Mouse (Mus musculus) ovary, postnatal 10 days (tissue): ENCODE data around the gene Bcar3.

Source experiments
- DNase-seq: peaks from one replicate; pipeline ENCODE4 v3.0.0; 2022; ENCODE audit warnings: low spot score

Bcar3 gene

GRCm38 (mm10) chr3:122292300-122293222, 1.4 kb upstream of the Bcar3 start:
- DNase-seq = peak; percentile 99

GRCm38 (mm10) chr3:122293223-122293953, 548 bp upstream of the Bcar3 start:
- DNase-seq = no peak

GRCm38 (mm10) chr3:122295511-122295910, 1.6 kb downstream of the Bcar3 start:
- DNase-seq = no peak

- DNase-seq = no peak
Measured at GRCm38 (mm10) chr3:122296979-122297378, 3.0 kb downstream of the Bcar3 start.

- DNase-seq = no peak
Measured at GRCm38 (mm10) chr3:122300983-122301919, 7.3 kb downstream of the Bcar3 start.

- DNase-seq = no peak
Measured at GRCm38 (mm10) chr3:122304560-122304959, 10.6 kb downstream of the Bcar3 start.

GRCm38 (mm10) chr3:122307894-122308671, 14.1 kb downstream of the Bcar3 start:
- DNase-seq = no peak

GRCm38 (mm10) chr3:122308981-122309380, 15.0 kb downstream of the Bcar3 start:
- no peak for DNase-seq

GRCm38 (mm10) chr3:122312078-122312477, 18.1 kb downstream of the Bcar3 start:
- DNase-seq = peak; percentile 83

GRCm38 (mm10) chr3:122312936-122313629, 19.1 kb downstream of the Bcar3 start:
- DNase-seq = no peak

GRCm38 (mm10) chr3:122313936-122314335, 20.0 kb downstream of the Bcar3 start:
- no peak for DNase-seq

- DNase-seq = no peak
Measured at GRCm38 (mm10) chr3:122316621-122317020, 22.7 kb downstream of the Bcar3 start.

GRCm38 (mm10) chr3:122317339-122317738, 23.4 kb downstream of the Bcar3 start:
- no peak for DNase-seq

GRCm38 (mm10) chr3:122322226-122322625, 28.3 kb downstream of the Bcar3 start:
- no peak for DNase-seq

GRCm38 (mm10) chr3:122323841-122324240, 29.9 kb downstream of the Bcar3 start:
- no peak for DNase-seq

GRCm38 (mm10) chr3:122324528-122324927, 30.6 kb downstream of the Bcar3 start:
- no peak for DNase-seq

- no peak for DNase-seq
Measured at GRCm38 (mm10) chr3:122330484-122330883, 36.5 kb downstream of the Bcar3 start.

GRCm38 (mm10) chr3:122333493-122333892, 39.6 kb downstream of the Bcar3 start:
- DNase-seq = no peak

GRCm38 (mm10) chr3:122333902-122334301, 40.0 kb downstream of the Bcar3 start:
- DNase-seq = no peak

- no peak for DNase-seq
Measured at GRCm38 (mm10) chr3:122334375-122334774, 40.4 kb downstream of the Bcar3 start.

GRCm38 (mm10) chr3:122336030-122336429, 42.1 kb downstream of the Bcar3 start:
- no peak for DNase-seq
